Mouse (Mus musculus): ENCODE results near the gene Vwa5b2. TPM values are rescaled to one million over a fixed set of nuclear protein-coding genes. Genes with fewer than 3 reads are reported as not detected.

Gene Vwa5b2
- total RNA-seq, 2 experiments from 2014 or later, result not detected

DNA sequence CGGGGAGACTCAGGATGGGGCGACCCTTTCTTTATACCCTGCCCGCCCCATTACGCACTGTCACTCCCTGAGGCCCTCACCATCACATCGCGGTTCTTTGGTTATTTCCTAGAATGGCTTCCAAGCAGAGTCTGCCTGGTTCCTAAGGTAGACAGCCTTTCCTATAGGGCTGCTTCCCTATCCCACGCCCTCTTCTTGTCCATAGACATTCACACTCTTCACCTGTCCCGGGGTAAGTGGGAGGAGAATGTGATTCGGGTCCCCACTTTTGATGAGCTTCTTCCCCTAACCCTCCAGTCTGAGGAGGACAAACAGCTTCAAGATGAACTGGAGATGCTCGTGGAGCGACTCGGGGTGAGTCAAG lies 62.7 kb downstream of the Vwa5b2 start:
- ATAC-seq (replicated peaks; ENCODE audit: low FRiP score, poor library complexity, severe bottlenecking), result peak; percentile 49

DNA sequence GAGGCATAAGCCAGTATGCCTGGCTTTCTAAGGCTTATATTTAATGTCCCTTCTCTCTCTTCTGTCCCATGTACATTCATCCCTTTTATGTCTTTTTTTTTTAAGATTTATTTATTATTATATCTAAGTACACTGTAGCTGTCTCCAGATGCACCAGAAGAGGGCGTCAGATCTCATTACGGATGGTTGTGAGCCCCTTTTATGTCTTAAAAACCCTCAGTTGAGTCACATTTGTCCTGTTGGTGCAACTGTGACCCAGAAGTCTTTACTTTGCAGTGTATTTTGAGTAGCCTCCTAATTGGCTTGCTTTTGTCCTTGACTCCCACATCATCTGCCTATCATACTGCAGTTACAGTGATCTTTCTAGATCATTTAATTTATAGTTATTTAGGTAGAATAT lies 64.0 kb downstream of the Vwa5b2 start:
- no peak for ATAC-seq (replicated peaks; ENCODE audit: low FRiP score, poor library complexity, severe bottlenecking)

Other genes starting within 250 kb of the Vwa5b2 start
- gene Abcc5, start 163.1 kb upstream of the Vwa5b2 start, total RNA-seq (2015; ENCODE audit: low replicate concordance), result 26.8 and 30.0 TPM in 2 replicates
- gene Abcc5, start 163.1 kb upstream of the Vwa5b2 start, total RNA-seq (2017; ENCODE audit: low replicate concordance), result 32.8 and 56.3 TPM in 2 replicates
- gene Eif2b5, start 90.7 kb upstream of the Vwa5b2 start, total RNA-seq (2015; ENCODE audit: low replicate concordance), result 7.7 and 10.4 TPM in 2 replicates
- 9.1 and 14.1 TPM in 2 replicates for gene Eif2b5, start 90.7 kb upstream of the Vwa5b2 start, total RNA-seq (2017; ENCODE audit: low replicate concordance)
- gene Dvl3, start 72.5 kb upstream of the Vwa5b2 start, total RNA-seq (2015; ENCODE audit: low replicate concordance), result 3.8 and 10.0 TPM in 2 replicates
- gene Dvl3, start 72.5 kb upstream of the Vwa5b2 start, total RNA-seq (2017; ENCODE audit: low replicate concordance), result 1.1 and 1.7 TPM in 2 replicates
- 124 and 125 TPM in 2 replicates for gene Ap2m1, start 54.0 kb upstream of the Vwa5b2 start, total RNA-seq (2015; ENCODE audit: low replicate concordance)
- 81.1 and 126 TPM in 2 replicates for gene Ap2m1, start 54.0 kb upstream of the Vwa5b2 start, total RNA-seq (2017; ENCODE audit: low replicate concordance)
- 8.2 and 11.0 TPM in 2 replicates for gene Abcf3, start 40.9 kb upstream of the Vwa5b2 start, total RNA-seq (2015; ENCODE audit: low replicate concordance)
- gene Abcf3, start 40.9 kb upstream of the Vwa5b2 start, total RNA-seq (2017; ENCODE audit: low replicate concordance), result 8.9 and 24.7 TPM in 2 replicates
- gene Eef1akmt4, start 22.1 kb downstream of the Vwa5b2 start, total RNA-seq (2015; ENCODE audit: low replicate concordance), result 8.2 and 10.6 TPM in 2 replicates
- gene Eef1akmt4, start 22.1 kb downstream of the Vwa5b2 start, total RNA-seq (2017; ENCODE audit: low replicate concordance), result 0.60 and 0.98 TPM in 2 replicates
- gene Gm49333, start 22.1 kb downstream of the Vwa5b2 start, total RNA-seq (2015; ENCODE audit: low replicate concordance), result not detected in 2 replicates
- not detected in 2 replicates for gene Gm49333, start 22.1 kb downstream of the Vwa5b2 start, total RNA-seq (2017; ENCODE audit: low replicate concordance)
- gene Alg3, start 22.3 kb downstream of the Vwa5b2 start, total RNA-seq (2015; ENCODE audit: low replicate concordance), result 7.7 and 22.7 TPM in 2 replicates
- 1.4 TPM in 1 of 2 replicates, not detected in the other for gene Alg3, start 22.3 kb downstream of the Vwa5b2 start, total RNA-seq (2017; ENCODE audit: low replicate concordance)
- not detected in 2 replicates for gene Camk2n2, start 31.8 kb downstream of the Vwa5b2 start, total RNA-seq (2015; ENCODE audit: low replicate concordance)
- 0.94 TPM in 1 of 2 replicates, not detected in the other for gene Camk2n2, start 31.8 kb downstream of the Vwa5b2 start, total RNA-seq (2017; ENCODE audit: low replicate concordance)
- gene Ece2, start 40.4 kb downstream of the Vwa5b2 start, total RNA-seq (2015; ENCODE audit: low replicate concordance), result not detected in 2 replicates
- not detected in 2 replicates for gene Ece2, start 40.4 kb downstream of the Vwa5b2 start, total RNA-seq (2017; ENCODE audit: low replicate concordance)
- gene Psmd2, start 62.2 kb downstream of the Vwa5b2 start, total RNA-seq (2015; ENCODE audit: low replicate concordance), result 27.9 and 60.4 TPM in 2 replicates
- gene Psmd2, start 62.2 kb downstream of the Vwa5b2 start, total RNA-seq (2017; ENCODE audit: low replicate concordance), result 82.0 and 97.2 TPM in 2 replicates
- 60.1 and 64.6 TPM in 2 replicates for gene Eif4g1, start 78.8 kb downstream of the Vwa5b2 start, total RNA-seq (2015; ENCODE audit: low replicate concordance)
- 71.0 and 76.1 TPM in 2 replicates for gene Eif4g1, start 78.8 kb downstream of the Vwa5b2 start, total RNA-seq (2017; ENCODE audit: low replicate concordance)
- not detected in 2 replicates for gene Fam131a, start 103.8 kb downstream of the Vwa5b2 start, total RNA-seq (2015; ENCODE audit: low replicate concordance)
- 0.26 and 0.70 TPM in 2 replicates for gene Fam131a, start 103.8 kb downstream of the Vwa5b2 start, total RNA-seq (2017; ENCODE audit: low replicate concordance)
- gene Polr2h, start 128.2 kb downstream of the Vwa5b2 start, total RNA-seq (2015; ENCODE audit: low replicate concordance), result 7.9 and 15.9 TPM in 2 replicates
- 4.0 and 4.3 TPM in 2 replicates for gene Polr2h, start 128.2 kb downstream of the Vwa5b2 start, total RNA-seq (2017; ENCODE audit: low replicate concordance)
- 1.7 and 5.0 TPM in 2 replicates for gene Clcn2, start 128.3 kb downstream of the Vwa5b2 start, total RNA-seq (2015; ENCODE audit: low replicate concordance)
- gene Clcn2, start 128.3 kb downstream of the Vwa5b2 start, total RNA-seq (2017; ENCODE audit: low replicate concordance), result 3.3 and 8.9 TPM in 2 replicates
- not detected in 2 replicates for gene Chrd, start 143.7 kb downstream of the Vwa5b2 start, total RNA-seq (2015; ENCODE audit: low replicate concordance)
- gene Chrd, start 143.7 kb downstream of the Vwa5b2 start, total RNA-seq (2017; ENCODE audit: low replicate concordance), result not detected in 2 replicates
- not detected in 2 replicates for gene Thpo, start 145.0 kb downstream of the Vwa5b2 start, total RNA-seq (2015; ENCODE audit: low replicate concordance)
- not detected in 2 replicates for gene Thpo, start 145.0 kb downstream of the Vwa5b2 start, total RNA-seq (2017; ENCODE audit: low replicate concordance)

All from erythroblast, adult 5-6 weeks (primary cell).